Mouse (Mus musculus) thymus, adult 2 months (tissue): Measurements from ENCODE around the gene 1700018F24Rik. TPM values are rescaled to one million over a fixed set of nuclear protein-coding genes. Genes with fewer than 3 reads are reported as not detected.

Source experiments
- DNase-seq: peaks from one replicate; pipeline ENCODE4 v3.0.0; 2021
- H3K27ac ChIP-seq: fragments of 200-500 bp; 2 replicates; pipeline ENCODE4 v1.5.1; 2012; ENCODE audit warnings: low read length, control low read depth; ENCODE audit not compliant: control insufficient read depth, insufficient read depth
- H3K27me3 ChIP-seq: fragments of 200-500 bp; 2 replicates; pipeline ENCODE4 v1.6.1; 2012; ENCODE audit warnings: mild to moderate bottlenecking, low read length, moderate library complexity, mixed read lengths; ENCODE audit not compliant: control insufficient read depth, insufficient read depth
- H3K36me3 ChIP-seq: fragments of 200-500 bp; 2 replicates; pipeline ENCODE4 v1.6.1; 2012; ENCODE audit warnings: mild to moderate bottlenecking, low read length, moderate library complexity; ENCODE audit not compliant: control insufficient read depth, insufficient read depth
- H3K4me1 ChIP-seq: fragments of 200-500 bp; replicated peaks from 2 replicates; pipeline ENCODE4 v1.6.1; 2012; ENCODE audit warnings: low read length; ENCODE audit not compliant: control insufficient read depth, insufficient read depth
- H3K4me3 ChIP-seq: fragments of 200-500 bp; 2 replicates; pipeline ENCODE4 v1.5.1; 2012; ENCODE audit warnings: mild to moderate bottlenecking, low read length, control low read depth, moderate library complexity; ENCODE audit not compliant: control insufficient read depth, insufficient read depth
- CTCF ChIP-seq: fragments of 200-500 bp; IDR thresholded peaks from 2 replicates; pipeline ENCODE4 v1.5.1; 2012; ENCODE audit warnings: mild to moderate bottlenecking, control low read depth, low read length, moderate library complexity, borderline replicate concordance; ENCODE audit not compliant: control insufficient read depth, poor library complexity, insufficient read depth; ENCODE audit errors: extremely low read depth
- POLR2A ChIP-seq: fragments of 200-500 bp; IDR thresholded peaks from 2 replicates; pipeline ENCODE4 v1.6.1; 2012; ENCODE audit warnings: mild to moderate bottlenecking, low read length, control low read depth, moderate library complexity; ENCODE audit not compliant: control insufficient read depth, poor library complexity, insufficient read depth; ENCODE audit errors: extremely low read depth
- WGBS: fragments of 180-500 bp; shearing (Covaris S2); methylation state at CpG from one replicate; pipeline ENCODE4 v1.1.7; 2018; 5-methylcytosine and 5-hydroxymethylcytosine counted together
- polyA plus RNA-seq: library from polyadenylated mRNA; depleted of rRNA; stranded (reverse); fragments of >200 nt; gene quantifications from 2 replicates; pipeline ENCODE4 v1.2.3, GENCODE M21; 2012; rRNA removed

1700018F24Rik gene
- polyA plus RNA-seq, 1 experiment: not detected

DNA sequence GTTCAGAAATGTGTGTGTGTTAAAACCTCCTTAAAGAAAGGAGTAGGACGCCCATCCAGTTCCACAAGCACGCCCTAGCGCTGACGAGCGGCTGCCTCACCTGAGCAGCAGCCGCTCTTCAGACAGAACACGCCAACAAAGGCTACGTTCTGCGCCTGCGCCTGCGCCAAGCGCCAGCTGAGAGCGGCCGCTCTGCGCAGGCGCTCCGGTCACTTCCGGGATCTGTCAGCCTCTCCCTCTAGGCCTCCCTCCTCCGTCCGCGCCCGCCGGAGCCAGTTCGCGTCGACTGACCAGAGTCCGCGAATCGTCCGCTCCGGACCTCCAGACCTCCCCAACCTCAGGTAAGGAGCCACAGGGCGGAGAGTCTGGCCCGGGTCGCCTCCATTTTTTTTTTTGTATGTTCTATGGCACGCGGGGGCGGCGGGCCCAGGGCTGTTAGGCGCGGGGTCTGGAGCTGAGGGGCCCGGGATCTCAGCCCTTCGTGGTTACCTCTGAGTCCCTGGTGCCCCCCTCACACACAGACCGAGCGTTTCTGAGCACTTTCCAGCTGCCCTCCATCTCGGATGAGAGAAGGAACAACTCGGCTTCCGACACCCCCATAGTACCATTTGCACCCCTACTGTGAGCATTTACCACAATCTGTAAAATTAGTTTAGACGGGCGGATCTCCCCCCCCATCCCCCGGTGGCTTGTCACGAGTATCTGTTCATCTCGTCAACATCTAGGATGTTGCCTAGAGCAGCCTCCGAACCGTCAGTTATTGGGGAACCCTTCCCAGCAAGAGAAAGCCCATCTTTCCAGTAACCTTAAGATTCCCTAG, 41.1 kb downstream of the 1700018F24Rik start, which contains the start of the genes Arpc1a and Kpna7:
Gene Arpc1a, plus strand, starts transcription at position 199 of the 820 bp plus-strand sequence.
Gene Kpna7, minus strand, starts transcription at position 399 of the 820 bp plus-strand sequence.
- peak; percentile 31; the same call in 1 of the 2 replicates for TF ChIP-seq CTCF
- peak; percentile 78; the same call in 1 of the 2 replicates for TF ChIP-seq POLR2A
- no peaks in the 10 kb centered on the region for H3K36me3 ChIP-seq
- H3K4me1 ChIP-seq: peaks cover 7% of the 10 kb centered on the region
- under 1% methylated on average over 54 of the region's 54 CpGs for WGBS
- H3K27ac ChIP-seq: no peak within 1 kb of the TSS
- peak within 1 kb of the TSS; percentile 76 for H3K4me3 ChIP-seq
- no peaks in the 10 kb centered on the region for H3K27me3 ChIP-seq
- peak; percentile 94 for DNase-seq

DNA sequence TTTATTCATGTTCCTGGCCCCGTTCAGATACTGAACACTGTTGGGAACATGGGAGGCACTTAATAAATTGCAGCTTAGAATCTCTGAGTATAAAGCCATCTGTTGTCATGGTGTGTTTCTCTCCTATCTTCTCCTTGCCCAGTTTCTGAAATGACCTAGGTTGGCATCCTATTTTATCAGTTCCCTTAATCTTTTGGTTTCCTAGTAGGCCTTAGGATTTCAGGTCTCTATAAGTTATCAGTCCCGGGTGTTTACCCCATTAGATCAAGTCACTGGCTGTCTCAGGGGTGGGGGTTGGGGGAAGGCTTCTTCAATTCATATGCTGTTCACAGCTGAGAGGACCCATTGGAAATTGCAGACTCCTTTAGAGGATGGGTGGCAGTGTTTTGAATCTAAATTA, 42.0 kb downstream of the 1700018F24Rik start:
- Histone ChIP-seq H3K36me3 (no peaks in the 10 kb centered on the region), H3K4me3 (no peak overlapping the region), H3K27me3 (no peaks in the 10 kb centered on the region), H3K27ac (no peak overlapping the region), H3K4me1 (peaks cover 7% of the 10 kb centered on the region)
- no peak for TF ChIP-seq POLR2A
- TF ChIP-seq CTCF: no peak
- DNase-seq: no peak
- WGBS: 55% methylated on average over 2 of the region's 2 CpGs

DNA sequence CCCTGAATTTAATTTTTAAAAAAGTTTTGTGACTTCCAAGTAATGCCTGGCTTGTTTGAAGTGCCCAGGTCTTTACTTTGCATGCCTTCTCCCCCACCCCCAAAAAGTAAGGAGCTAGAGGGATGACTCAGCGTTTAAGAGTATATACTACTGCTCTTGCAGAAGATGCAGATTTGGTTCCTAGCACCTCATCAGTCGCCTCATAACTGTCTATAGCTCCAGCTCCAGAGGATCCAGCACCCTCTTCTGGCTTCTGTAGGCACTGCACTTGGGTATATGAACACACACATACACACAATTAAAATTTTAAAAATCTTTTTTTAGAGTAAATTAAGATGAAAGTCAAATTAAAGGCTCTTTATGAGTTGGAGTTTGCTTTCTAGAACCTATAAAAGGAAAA, 45.4 kb downstream of the 1700018F24Rik start:
- 99% methylated on average over 2 of the region's 2 CpGs for WGBS

GRCm38 (mm10) chr5:145089878-145090277, 47.1 kb downstream of the 1700018F24Rik start:
- Histone ChIP-seq H3K27me3 (no peaks in the 10 kb centered on the region), H3K4me1 (0 out of 2 replicates have a peak, but pooled peaks cover 3% of the 10 kb centered on the region), H3K36me3 (peaks cover 31% of the 10 kb centered on the region), H3K27ac (no peak overlapping the region), H3K4me3 (no peak overlapping the region)
- WGBS: 93% methylated on average over 3 of the region's 3 CpGs
- no peak for TF ChIP-seq CTCF
- TF ChIP-seq POLR2A: no peak
- no peak for DNase-seq

More for the DNA sequence above, 45.4 kb downstream of the 1700018F24Rik start:
- TF ChIP-seq CTCF (no peak), POLR2A (no peak)
- DNase-seq: no peak
- Histone ChIP-seq H3K4me3 (no peak overlapping the region), H3K27me3 (no peaks in the 10 kb centered on the region), H3K36me3 (peaks cover 14% of the 10 kb centered on the region), H3K4me1 (peaks cover 7% of the 10 kb centered on the region), H3K27ac (no peak overlapping the region)

Other genes starting within 250 kb of the 1700018F24Rik start
- 33.6 and 34.4 TPM in 2 replicates for gene Smurf1, start 77.1 kb upstream of the 1700018F24Rik start, polyA plus RNA-seq
- not detected in 2 replicates for gene Gm4871, start 10.2 kb upstream of the 1700018F24Rik start, polyA plus RNA-seq
- 144 and 149 TPM in 2 replicates for gene Arpc1a, start 40.8 kb downstream of the 1700018F24Rik start, polyA plus RNA-seq
- 0.27 and 0.41 TPM in 2 replicates for gene Kpna7, start 41.0 kb downstream of the 1700018F24Rik start, polyA plus RNA-seq
- 859 and 863 TPM in 2 replicates for gene Arpc1b, start 71.2 kb downstream of the 1700018F24Rik start, polyA plus RNA-seq
- gene Pdap1, start 97.2 kb downstream of the 1700018F24Rik start, polyA plus RNA-seq: 35.6 and 36.2 TPM in 2 replicates
- gene Bud31, start 97.4 kb downstream of the 1700018F24Rik start, polyA plus RNA-seq: 73.3 and 105 TPM in 2 replicates
- 14.5 and 14.9 TPM in 2 replicates for gene Ptcd1, start 124.1 kb downstream of the 1700018F24Rik start, polyA plus RNA-seq
- 63.5 and 66.0 TPM in 2 replicates for gene Cpsf4, start 124.2 kb downstream of the 1700018F24Rik start, polyA plus RNA-seq
- 129 and 175 TPM in 2 replicates for gene Atp5j2, start 149.1 kb downstream of the 1700018F24Rik start, polyA plus RNA-seq
- 7.2 and 7.6 TPM in 2 replicates for gene Zkscan14, start 158.9 kb downstream of the 1700018F24Rik start, polyA plus RNA-seq
- gene Zkscan5, start 161.6 kb downstream of the 1700018F24Rik start, polyA plus RNA-seq: 5.0 and 5.1 TPM in 2 replicates
- gene Zfp655, start 188.7 kb downstream of the 1700018F24Rik start, polyA plus RNA-seq: 18.2 and 22.1 TPM in 2 replicates
- gene Zscan25, start 237.5 kb downstream of the 1700018F24Rik start, polyA plus RNA-seq: 32.4 and 34.0 TPM in 2 replicates